Mouse (Mus musculus): ENCODE measurements around the gene Gse1. TPM values are rescaled to one million over a fixed set of nuclear protein-coding genes. Genes with fewer than 3 reads are reported as not detected.

Gse1 gene
- polyA plus RNA-seq, 1 experiment, result 55.9 TPM

DNA sequence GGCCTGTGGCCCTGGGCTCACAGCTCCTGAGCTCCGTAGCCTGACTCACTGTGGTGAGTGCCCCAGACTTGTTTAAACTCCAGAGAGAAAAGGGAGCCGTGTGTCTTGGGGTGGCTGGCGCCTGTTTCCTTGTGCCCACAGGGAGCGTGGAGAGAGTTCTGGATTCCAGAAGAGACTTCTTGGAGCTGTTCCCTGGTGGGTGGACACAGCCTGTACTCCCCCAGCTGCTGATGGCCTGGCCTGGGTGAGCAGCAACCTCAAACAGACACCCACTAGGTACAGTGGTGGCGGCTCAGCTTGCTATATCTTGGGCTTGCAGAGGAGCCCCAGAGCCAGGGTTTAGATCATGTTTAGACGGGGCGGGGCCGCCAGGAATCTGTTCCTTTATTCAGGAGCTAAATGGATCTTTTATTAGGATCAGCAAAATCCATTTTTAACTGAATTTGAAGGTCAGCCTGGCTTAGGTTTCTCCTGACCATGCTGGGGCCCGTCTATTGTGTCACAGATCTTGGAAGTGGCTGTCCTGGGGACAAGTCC is 21.6 kb downstream of the Gse1 start:
- H3K4me1 ChIP-seq (ENCODE audit: control insufficient read depth, insufficient read depth, insufficient read length, low read length), result no peaks in the 10 kb centered on the region
- peak overlapping the region; percentile 30; the same call in 1 of the 2 replicates for H3K27ac ChIP-seq (ENCODE audit: insufficient read depth, low read depth, low read length)
- H3K36me3 ChIP-seq (ENCODE audit: control insufficient read depth, insufficient read depth, low read length), result no peaks in the 10 kb centered on the region
- no peak for TF ChIP-seq CTCF (IDR thresholded peaks at IDR 0.05; ENCODE audit: extremely low read depth, insufficient read length, insufficient replicate concordance, low read depth, low read length)
- no peak for TF ChIP-seq POLR2A (IDR thresholded peaks at IDR 0.05; ENCODE audit: low read depth, low read length)
- H3K27me3 ChIP-seq (ENCODE audit: control insufficient read depth, insufficient read depth, low read length), result no peaks in the 10 kb centered on the region
- H3K4me3 ChIP-seq (ENCODE audit: low read depth, low read length), result no peak overlapping the region
- WGBS, result 81% methylated on average over 9 of the region's 9 CpGs

GRCm38 (mm10) chr8:120250750-120251410 is 22.6 kb downstream of the Gse1 start:
- Histone ChIP-seq H3K4me3 (ENCODE audit: low read depth, low read length) (no peak overlapping the region), H3K4me1 (ENCODE audit: control insufficient read depth, insufficient read depth, insufficient read length, low read length) (no peaks in the 10 kb centered on the region), H3K27me3 (ENCODE audit: control insufficient read depth, insufficient read depth, low read length) (no peaks in the 10 kb centered on the region), H3K27ac (ENCODE audit: insufficient read depth, low read depth, low read length) (peak overlapping the region; percentile 16), H3K36me3 (ENCODE audit: control insufficient read depth, insufficient read depth, low read length) (no peaks in the 10 kb centered on the region)
- TF ChIP-seq CTCF (IDR thresholded peaks at IDR 0.05; ENCODE audit: extremely low read depth, insufficient read length, insufficient replicate concordance, low read depth, low read length) (no peak), POLR2A (IDR thresholded peaks at IDR 0.05; ENCODE audit: low read depth, low read length) (no peak)
- 89% methylated on average over 16 of the region's 16 CpGs for WGBS

DNA sequence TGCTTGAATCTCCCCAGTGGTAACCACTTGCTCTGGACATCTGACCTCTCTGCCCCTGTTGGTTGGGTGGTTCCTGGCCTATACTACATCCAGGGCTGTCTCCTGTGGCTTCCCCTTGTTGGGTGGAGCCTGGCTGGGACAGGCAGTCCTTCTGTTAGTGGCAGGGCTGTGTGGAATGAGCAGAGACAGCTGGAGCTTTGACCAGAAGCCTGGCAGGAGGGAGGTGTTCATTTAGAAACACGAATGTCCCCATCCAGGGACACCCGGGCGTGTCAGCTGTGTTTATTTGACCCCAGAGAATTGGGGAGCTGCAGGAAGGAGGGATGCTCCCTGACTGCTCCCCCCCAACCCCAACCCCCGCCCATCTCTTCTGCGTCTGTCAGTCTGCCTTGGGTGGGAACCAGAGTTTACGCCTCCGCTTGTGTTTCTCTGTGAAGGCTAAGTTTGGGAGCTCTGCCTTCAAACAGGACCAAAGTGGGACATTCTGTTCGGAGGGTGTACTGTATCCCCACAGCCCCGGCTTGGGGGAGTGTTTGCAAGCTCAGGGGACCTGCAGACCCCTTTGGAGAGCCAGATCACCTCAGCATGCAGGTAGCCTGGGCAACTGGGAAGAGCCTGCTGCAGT is 23.3 kb downstream of the Gse1 start:
- H3K4me1 ChIP-seq (ENCODE audit: control insufficient read depth, insufficient read depth, insufficient read length, low read length), result no peaks in the 10 kb centered on the region
- H3K27ac ChIP-seq (ENCODE audit: insufficient read depth, low read depth, low read length), result peak overlapping the region; percentile 42
- no peaks in the 10 kb centered on the region for H3K27me3 ChIP-seq (ENCODE audit: control insufficient read depth, insufficient read depth, low read length)
- TF ChIP-seq CTCF (IDR thresholded peaks at IDR 0.05; ENCODE audit: extremely low read depth, insufficient read length, insufficient replicate concordance, low read depth, low read length), result no peak
- no peak for TF ChIP-seq POLR2A (IDR thresholded peaks at IDR 0.05; ENCODE audit: low read depth, low read length)
- H3K4me3 ChIP-seq (ENCODE audit: low read depth, low read length), result no peak overlapping the region
- 68% methylated on average over 9 of the region's 9 CpGs for WGBS
- H3K36me3 ChIP-seq (ENCODE audit: control insufficient read depth, insufficient read depth, low read length), result no peaks in the 10 kb centered on the region

DNA sequence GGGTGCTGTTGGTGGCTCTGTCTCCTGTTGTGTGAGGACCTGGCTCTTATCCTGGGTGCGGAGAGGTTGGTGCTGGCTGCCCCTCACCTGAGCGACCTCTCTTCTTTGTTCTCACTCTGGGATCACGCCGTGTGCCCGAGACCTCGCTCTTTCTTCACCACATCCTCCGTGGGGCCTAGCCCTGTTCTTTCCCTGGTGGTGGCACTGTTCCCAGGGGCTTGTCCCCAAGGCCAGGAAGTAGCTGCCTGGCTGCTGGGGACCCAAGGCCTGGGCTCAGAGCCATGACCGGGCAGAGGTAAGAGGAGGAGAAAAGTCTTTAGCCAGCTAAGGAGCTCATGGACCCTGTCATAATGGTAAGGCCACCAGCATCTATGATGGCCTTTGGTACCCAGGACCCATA is 25.4 kb downstream of the Gse1 start:
- no peak for TF ChIP-seq POLR2A (IDR thresholded peaks at IDR 0.05; ENCODE audit: low read depth, low read length)
- TF ChIP-seq CTCF (IDR thresholded peaks at IDR 0.05; ENCODE audit: extremely low read depth, insufficient read length, insufficient replicate concordance, low read depth, low read length), result no peak
- H3K4me1 ChIP-seq (ENCODE audit: control insufficient read depth, insufficient read depth, insufficient read length, low read length), result no peaks in the 10 kb centered on the region
- WGBS, result 59% methylated on average over 8 of the region's 8 CpGs
- H3K4me3 ChIP-seq (ENCODE audit: low read depth, low read length), result no peak overlapping the region
- no peak overlapping the region for H3K27ac ChIP-seq (ENCODE audit: insufficient read depth, low read depth, low read length)
- H3K27me3 ChIP-seq (ENCODE audit: control insufficient read depth, insufficient read depth, low read length), result no peaks in the 10 kb centered on the region
- no peaks in the 10 kb centered on the region for H3K36me3 ChIP-seq (ENCODE audit: control insufficient read depth, insufficient read depth, low read length)

DNA sequence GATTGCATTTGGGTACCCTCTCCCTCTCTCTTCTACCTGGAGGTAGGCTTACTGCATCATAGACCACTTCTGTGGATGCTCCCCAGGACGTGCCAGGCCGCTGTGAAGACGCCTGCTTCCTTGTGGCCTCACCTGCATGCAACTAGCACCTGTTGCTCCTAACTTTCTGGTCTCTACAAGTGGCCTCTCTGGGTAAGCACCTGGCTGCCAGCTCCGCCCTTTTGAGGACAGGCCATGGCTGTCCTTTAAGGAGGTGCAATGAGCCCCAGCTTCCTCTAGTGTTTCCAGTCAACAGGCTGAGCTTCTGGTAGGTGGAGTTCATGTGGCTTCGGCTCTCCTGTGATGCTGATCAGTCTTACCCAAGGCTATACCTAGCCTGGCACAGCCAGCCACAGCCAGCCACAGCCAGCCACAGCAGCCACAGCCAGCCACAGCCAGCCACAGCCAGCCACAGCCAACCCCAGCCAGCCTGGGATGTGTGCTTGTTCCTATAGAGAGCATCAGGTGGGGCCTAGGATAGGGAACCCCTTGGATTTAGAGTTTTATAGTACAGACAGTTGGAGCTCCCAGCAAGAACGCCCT is 27.2 kb downstream of the Gse1 start:
- WGBS, result 44% methylated on average over 6 of the region's 6 CpGs
- no peaks in the 10 kb centered on the region for H3K27me3 ChIP-seq (ENCODE audit: control insufficient read depth, insufficient read depth, low read length)
- no peak overlapping the region for H3K27ac ChIP-seq (ENCODE audit: insufficient read depth, low read depth, low read length)
- no peaks in the 10 kb centered on the region for H3K4me1 ChIP-seq (ENCODE audit: control insufficient read depth, insufficient read depth, insufficient read length, low read length)
- TF ChIP-seq CTCF (IDR thresholded peaks at IDR 0.05; ENCODE audit: extremely low read depth, insufficient read length, insufficient replicate concordance, low read depth, low read length) (no peak), POLR2A (IDR thresholded peaks at IDR 0.05; ENCODE audit: low read depth, low read length) (no peak)
- H3K36me3 ChIP-seq (ENCODE audit: control insufficient read depth, insufficient read depth, low read length), result no peaks in the 10 kb centered on the region
- H3K4me3 ChIP-seq (ENCODE audit: low read depth, low read length), result no peak overlapping the region

DNA sequence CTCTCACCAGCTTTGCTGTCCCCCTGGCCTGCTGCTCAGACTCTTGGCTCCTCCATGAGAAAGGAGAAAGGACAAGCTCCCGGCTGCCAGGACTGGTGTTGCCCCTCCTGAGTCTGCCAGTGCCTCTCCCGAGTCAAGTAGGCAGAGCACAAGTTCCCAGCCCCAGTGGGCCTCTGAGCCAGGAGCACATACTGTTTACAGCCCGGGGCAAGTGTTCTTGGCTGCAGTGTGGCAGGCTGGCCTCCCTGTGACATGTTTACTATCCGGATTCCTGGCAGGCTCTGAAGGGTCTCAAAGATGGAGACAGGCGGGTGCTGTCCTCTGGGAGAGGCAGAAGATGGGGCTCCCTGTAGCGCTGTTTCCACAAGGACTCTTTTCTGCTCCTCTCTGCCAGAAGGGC is 28.7 kb downstream of the Gse1 start:
- no peak for TF ChIP-seq CTCF (IDR thresholded peaks at IDR 0.05; ENCODE audit: extremely low read depth, insufficient read length, insufficient replicate concordance, low read depth, low read length)
- TF ChIP-seq POLR2A (IDR thresholded peaks at IDR 0.05; ENCODE audit: low read depth, low read length), result no peak
- Histone ChIP-seq H3K27me3 (ENCODE audit: control insufficient read depth, insufficient read depth, low read length) (no peaks in the 10 kb centered on the region), H3K27ac (ENCODE audit: insufficient read depth, low read depth, low read length) (0 out of 2 replicates have a peak overlapping the region, but pooled peaks have one; percentile 4), H3K4me3 (ENCODE audit: low read depth, low read length) (no peak overlapping the region), H3K36me3 (ENCODE audit: control insufficient read depth, insufficient read depth, low read length) (no peaks in the 10 kb centered on the region), H3K4me1 (ENCODE audit: control insufficient read depth, insufficient read depth, insufficient read length, low read length) (no peaks in the 10 kb centered on the region)
- 48% methylated on average over 6 of the region's 6 CpGs for WGBS

GRCm38 (mm10) chr8:120259206-120259605 is 30.9 kb downstream of the Gse1 start:
- WGBS, result 89% methylated on average over 13 of the region's 13 CpGs
- Histone ChIP-seq H3K4me1 (ENCODE audit: control insufficient read depth, insufficient read depth, insufficient read length, low read length) (0 out of 2 replicates have a peak, but pooled peaks cover under 1% of the 10 kb centered on the region), H3K27ac (ENCODE audit: insufficient read depth, low read depth, low read length) (no peak overlapping the region), H3K4me3 (ENCODE audit: low read depth, low read length) (no peak overlapping the region), H3K36me3 (ENCODE audit: control insufficient read depth, insufficient read depth, low read length) (no peaks in the 10 kb centered on the region), H3K27me3 (ENCODE audit: control insufficient read depth, insufficient read depth, low read length) (no peaks in the 10 kb centered on the region)
- TF ChIP-seq POLR2A (IDR thresholded peaks at IDR 0.05; ENCODE audit: low read depth, low read length) (no peak), CTCF (IDR thresholded peaks at IDR 0.05; ENCODE audit: extremely low read depth, insufficient read length, insufficient replicate concordance, low read depth, low read length) (no peak)
